ENCODE assay signal across 14 mouse cellular contexts in the genomic region with DNA sequence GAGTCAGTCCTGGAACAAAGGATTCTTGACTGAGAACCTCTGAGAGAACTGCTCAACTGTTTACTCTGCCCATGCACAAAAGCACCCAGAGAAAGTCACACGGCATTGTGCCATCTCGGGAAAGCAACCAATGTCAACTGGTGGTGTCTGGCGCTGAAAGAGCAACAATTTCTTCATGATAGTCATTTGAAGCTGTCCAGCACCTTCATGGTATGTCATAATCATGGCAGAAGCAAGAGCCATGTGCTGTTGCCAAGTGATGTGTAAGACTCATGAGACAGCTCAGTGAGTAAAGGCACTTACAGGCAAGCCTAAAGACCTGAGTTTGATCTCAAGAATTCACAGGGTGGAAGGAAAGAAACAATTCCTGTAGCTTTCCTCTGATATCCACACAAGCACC. TPM values are rescaled to one million over a fixed set of nuclear protein-coding genes. Genes with fewer than 3 reads are reported as not detected.
"Had no signal": no experiment of that assay in that cellular context is flagged by ENCODE, and none has a peak within 500 bp of the region (broad histone marks: within the 10 kb centered on the region; RNA-seq: fewer than 3 reads in every experiment).

No protein-coding gene starts in this region.

- DNase-seq: kidney, adult 8-10 months; kidney, postnatal 10 days; kidney, postnatal 36 days; layer of hippocampus, postnatal 36 days; liver, postnatal 0 days; lung, embryonic 14.5 days; right cerebral cortex, postnatal 25 days; spleen, adult 18-20 months; thymus, postnatal 25 days had no signal

RNA-seq across cellular contexts. Expression of a gene that starts 18.0 kb away (rescaled TPM):
- total RNA-seq: layer of hippocampus, adult 8-10 months; layer of hippocampus, postnatal 10 days; layer of hippocampus, postnatal 36 days; left cerebral cortex, adult 8-10 months; left cerebral cortex, postnatal 14 days; megakaryocyte, adult 5-6 weeks had no signal
